Mouse (Mus musculus): Measurements from ENCODE around the gene Rcan1. TPM values are rescaled to one million over a fixed set of nuclear protein-coding genes. Genes with fewer than 3 reads are reported as not detected.
"Not testable (repeated sequence)": the region's sequence is repeated elsewhere in the genome, so short reads cannot be mapped to it uniquely, and the experiment has no call there.

Gene Rcan1
- polyA plus RNA-seq, 1 experiment from 2014 or later = 48.2 TPM

DNA sequence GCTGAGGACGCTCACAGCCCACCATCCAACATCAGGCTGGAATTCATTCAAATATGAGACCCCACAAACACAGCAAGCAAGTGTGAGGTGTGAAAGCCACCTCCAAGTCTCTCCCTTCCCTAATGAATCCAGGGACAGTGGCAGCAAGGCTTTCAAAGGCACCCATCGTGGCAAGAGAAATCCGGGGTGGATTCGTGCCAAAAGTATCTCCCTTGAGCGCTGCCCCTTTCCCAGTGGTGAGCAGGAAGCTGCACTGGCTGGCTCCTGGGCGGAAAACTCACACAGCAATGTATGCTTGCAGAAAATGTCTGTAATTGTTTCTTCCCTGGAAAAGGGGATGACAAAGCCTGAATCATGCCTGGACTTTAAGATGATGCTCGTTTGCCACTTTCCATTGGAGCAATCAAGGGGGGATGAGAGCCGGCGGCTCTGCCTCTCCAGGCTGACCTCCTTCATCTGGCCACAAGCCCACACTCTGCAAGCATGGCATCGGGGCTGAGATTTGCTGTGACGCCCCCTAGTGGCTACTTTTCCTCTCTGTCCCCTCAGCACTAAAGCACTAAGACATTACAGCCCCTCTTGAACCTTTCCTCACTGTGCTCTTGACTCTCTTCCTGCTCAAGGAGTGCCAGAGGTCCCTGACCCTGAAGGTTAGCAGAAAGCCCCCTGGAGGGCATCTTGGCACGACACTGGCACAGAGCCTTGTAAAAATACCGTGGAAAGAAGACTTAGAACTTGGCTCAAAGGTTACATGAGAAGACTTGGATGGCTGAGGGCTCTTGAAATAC, 49.3 kb downstream of the Rcan1 start:
- H3K27me3 ChIP-seq (ENCODE audit: control insufficient read depth, insufficient read depth, low read length) = no peaks in the 10 kb centered on the region
- ATAC-seq (ENCODE audit: insufficient read depth, low FRiP score, low TSS enrichment) (no peak), DNase-seq (ENCODE audit: low spot score) (no peak)
- H3K9me3 ChIP-seq (ENCODE audit: control insufficient read depth, low read length) = no peaks in the 10 kb centered on the region
- 74% methylated on average over 13 of the region's 13 CpGs for WGBS
- H3K9ac ChIP-seq (ENCODE audit: low read length) = no peak overlapping the region
- H3K4me1 ChIP-seq (ENCODE audit: control insufficient read depth, insufficient read depth, low read length) = peaks cover 4% of the 10 kb centered on the region; the same call in 1 of the 2 replicates
- no peak overlapping the region for H3K4me3 ChIP-seq (ENCODE audit: low read depth, low read length)
- H3K4me2 ChIP-seq (ENCODE audit: low read depth) = no peak overlapping the region
- no peaks in the 10 kb centered on the region; the same call in 1 of the 2 replicates for H3K36me3 ChIP-seq (ENCODE audit: control insufficient read depth, insufficient read depth, low read length)
- H3K27ac ChIP-seq (ENCODE audit: low read depth, low read length) = no peak overlapping the region

DNA sequence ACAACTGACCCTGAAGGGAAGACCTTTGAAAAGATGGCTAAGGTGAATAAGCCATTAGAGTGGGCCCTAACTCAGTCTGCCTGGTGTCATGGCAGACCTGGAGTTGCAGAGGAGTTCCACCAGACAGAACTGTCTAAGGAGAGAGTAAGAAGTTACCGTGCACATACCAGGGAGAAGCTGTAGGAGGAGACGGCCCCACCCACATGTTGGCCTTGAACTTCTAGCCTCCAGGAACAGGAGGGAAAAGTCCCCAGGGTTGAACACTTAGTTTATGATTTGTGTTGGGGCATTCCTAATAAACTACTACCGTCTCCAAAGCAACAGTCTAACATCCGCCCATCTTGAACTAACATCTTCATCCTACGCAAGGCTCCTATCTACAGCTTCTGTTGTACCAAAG, 50.0 kb downstream of the Rcan1 start:
- ATAC-seq (ENCODE audit: insufficient read depth, low FRiP score, low TSS enrichment) = no peak
- 93% methylated on average over 5 of the region's 5 CpGs for WGBS
- H3K9ac ChIP-seq (ENCODE audit: low read length) = no peak overlapping the region
- H3K4me2 ChIP-seq (ENCODE audit: low read depth) = no peak overlapping the region
- H3K27ac ChIP-seq (ENCODE audit: low read depth, low read length) = no peak overlapping the region
- no peaks in the 10 kb centered on the region for H3K27me3 ChIP-seq (ENCODE audit: control insufficient read depth, insufficient read depth, low read length)
- H3K9me3 ChIP-seq (ENCODE audit: control insufficient read depth, low read length) = no peaks in the 10 kb centered on the region
- no peak for DNase-seq (ENCODE audit: low spot score)
- no peaks in the 10 kb centered on the region for H3K4me1 ChIP-seq (ENCODE audit: control insufficient read depth, insufficient read depth, low read length)
- H3K36me3 ChIP-seq (ENCODE audit: control insufficient read depth, insufficient read depth, low read length) = no peaks in the 10 kb centered on the region; the same call in 1 of the 2 replicates
- H3K4me3 ChIP-seq (ENCODE audit: low read depth, low read length) = no peak overlapping the region

DNA sequence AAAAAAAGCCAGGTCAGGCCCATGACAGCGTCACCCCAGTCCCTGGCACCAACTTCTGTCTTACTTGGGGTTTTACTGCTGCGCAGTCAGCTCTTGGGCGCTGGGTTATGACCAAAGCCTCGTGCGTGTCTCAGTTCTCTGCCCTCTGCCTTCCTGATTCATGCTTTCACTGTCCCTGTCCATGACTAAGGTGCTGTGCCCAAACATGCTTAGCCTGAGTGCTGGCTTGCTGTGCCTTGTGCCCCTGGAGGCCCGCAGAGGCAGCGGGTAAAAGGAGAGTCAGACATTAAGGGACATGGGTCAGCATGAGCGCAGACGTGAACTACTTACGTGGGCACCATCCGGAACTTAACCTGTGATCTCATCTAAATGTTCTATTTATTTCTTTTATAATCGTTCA, 51.6 kb downstream of the Rcan1 start:
- 94% methylated on average over 12 of the region's 12 CpGs for WGBS
- Histone ChIP-seq H3K27me3 (ENCODE audit: control insufficient read depth, insufficient read depth, low read length) (no peaks in the 10 kb centered on the region), H3K27ac (ENCODE audit: low read depth, low read length) (no peak overlapping the region), H3K9me3 (ENCODE audit: control insufficient read depth, low read length) (no peaks in the 10 kb centered on the region), H3K4me3 (ENCODE audit: low read depth, low read length) (no peak overlapping the region), H3K4me2 (ENCODE audit: low read depth) (no peak overlapping the region), H3K4me1 (ENCODE audit: control insufficient read depth, insufficient read depth, low read length) (no peaks in the 10 kb centered on the region), H3K36me3 (ENCODE audit: control insufficient read depth, insufficient read depth, low read length) (no peaks in the 10 kb centered on the region; the same call in 1 of the 2 replicates), H3K9ac (ENCODE audit: low read length) (no peak overlapping the region)
- ATAC-seq (ENCODE audit: insufficient read depth, low FRiP score, low TSS enrichment) (no peak), DNase-seq (ENCODE audit: low spot score) (no peak)

DNA sequence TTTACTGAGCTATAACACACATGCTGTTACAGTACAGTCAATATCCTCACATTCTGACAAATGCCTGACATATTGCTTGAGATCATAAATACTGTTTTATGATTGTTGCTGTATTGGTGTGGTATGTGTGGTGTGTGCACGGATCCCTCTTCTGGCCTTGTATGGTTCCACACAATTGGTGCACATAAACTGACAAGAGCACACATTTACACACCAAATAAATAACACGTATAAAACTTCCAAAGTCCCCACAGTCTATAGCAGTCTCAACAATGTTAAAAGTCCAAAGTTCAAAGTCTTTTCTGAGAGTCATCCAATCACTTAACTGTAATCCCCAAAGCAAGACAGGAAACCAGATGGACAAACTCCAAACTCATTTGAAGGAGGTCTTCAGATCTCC, 53.4 kb downstream of the Rcan1 start:
- ATAC-seq (ENCODE audit: insufficient read depth, low FRiP score, low TSS enrichment) (no peak), DNase-seq (ENCODE audit: low spot score) (no peak)
- Histone ChIP-seq H3K27me3 (ENCODE audit: control insufficient read depth, insufficient read depth, low read length) (no peaks in the 10 kb centered on the region), H3K27ac (ENCODE audit: low read depth, low read length) (no peak overlapping the region), H3K9me3 (ENCODE audit: control insufficient read depth, low read length) (no peaks in the 10 kb centered on the region), H3K4me2 (ENCODE audit: low read depth) (no peak overlapping the region), H3K4me3 (ENCODE audit: low read depth, low read length) (no peak overlapping the region), H3K4me1 (ENCODE audit: control insufficient read depth, insufficient read depth, low read length) (peaks cover 7% of the 10 kb centered on the region), H3K9ac (ENCODE audit: low read length) (no peak overlapping the region), H3K36me3 (ENCODE audit: control insufficient read depth, insufficient read depth, low read length) (no peaks in the 10 kb centered on the region)
- WGBS = 91% methylated on average over 2 of the region's 2 CpGs

DNA sequence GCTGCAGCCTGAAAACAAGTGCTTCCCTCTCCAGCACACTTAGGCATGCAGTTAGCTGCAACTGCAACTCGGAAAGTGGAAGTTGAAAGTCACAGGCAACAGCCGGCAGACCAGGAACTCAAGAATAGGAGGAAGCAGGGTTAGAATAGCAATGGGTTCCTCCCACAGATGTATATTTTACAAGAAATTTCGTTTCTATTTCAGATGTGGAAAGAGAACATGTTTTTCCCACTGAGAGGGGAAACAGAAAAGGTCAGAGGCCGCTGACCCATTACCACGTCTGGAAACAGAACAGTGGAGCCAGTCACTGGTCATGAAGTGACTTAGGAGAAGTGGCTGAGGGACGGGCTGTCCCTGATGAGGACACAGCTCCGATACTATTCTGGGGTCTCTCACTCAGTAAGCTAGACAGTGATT, 55.0 kb downstream of the Rcan1 start:
- Histone ChIP-seq H3K4me3 (ENCODE audit: low read depth, low read length) (no peak overlapping the region), H3K4me1 (ENCODE audit: control insufficient read depth, insufficient read depth, low read length) (peaks cover 8% of the 10 kb centered on the region), H3K27me3 (ENCODE audit: control insufficient read depth, insufficient read depth, low read length) (no peaks in the 10 kb centered on the region), H3K9ac (ENCODE audit: low read length) (no peak overlapping the region), H3K9me3 (ENCODE audit: control insufficient read depth, low read length) (no peaks in the 10 kb centered on the region), H3K4me2 (ENCODE audit: low read depth) (no peak overlapping the region), H3K27ac (ENCODE audit: low read depth, low read length) (no peak overlapping the region), H3K36me3 (ENCODE audit: control insufficient read depth, insufficient read depth, low read length) (no peaks in the 10 kb centered on the region)
- 41% methylated on average over 7 of the region's 7 CpGs for WGBS
- DNase-seq (ENCODE audit: low spot score) (no peak), ATAC-seq (ENCODE audit: insufficient read depth, low FRiP score, low TSS enrichment) (no peak)

DNA sequence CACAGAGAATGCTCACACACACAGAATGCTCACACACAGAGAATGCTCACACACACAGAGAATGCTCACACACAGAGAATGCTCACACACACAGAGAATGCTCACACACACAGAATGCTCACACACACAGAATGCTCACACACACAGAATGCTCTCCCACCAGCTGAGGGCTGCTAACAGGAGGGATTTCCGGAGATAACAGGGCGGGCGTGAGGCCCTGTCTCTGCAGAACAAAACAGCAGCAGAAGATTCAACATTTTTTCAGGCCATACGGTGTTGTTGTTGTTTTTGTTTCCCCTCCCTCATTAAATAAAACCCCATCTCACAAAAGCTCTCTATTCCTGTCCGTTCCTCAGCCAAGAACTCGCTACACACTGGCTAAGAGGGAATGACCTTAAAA, 55.6 kb downstream of the Rcan1 start:
- not testable (repeated sequence) for ATAC-seq (ENCODE audit: insufficient read depth, low FRiP score, low TSS enrichment); H3K4me3 ChIP-seq (ENCODE audit: low read depth, low read length); DNase-seq (ENCODE audit: low spot score); H3K4me1 ChIP-seq (ENCODE audit: control insufficient read depth, insufficient read depth, low read length); H3K4me2 ChIP-seq (ENCODE audit: low read depth); H3K9me3 ChIP-seq (ENCODE audit: control insufficient read depth, low read length); H3K9ac ChIP-seq (ENCODE audit: low read length); H3K27me3 ChIP-seq (ENCODE audit: control insufficient read depth, insufficient read depth, low read length); H3K36me3 ChIP-seq (ENCODE audit: control insufficient read depth, insufficient read depth, low read length); H3K27ac ChIP-seq (ENCODE audit: low read depth, low read length)
- WGBS = 58% methylated on average over 6 of the region's 6 CpGs

DNA sequence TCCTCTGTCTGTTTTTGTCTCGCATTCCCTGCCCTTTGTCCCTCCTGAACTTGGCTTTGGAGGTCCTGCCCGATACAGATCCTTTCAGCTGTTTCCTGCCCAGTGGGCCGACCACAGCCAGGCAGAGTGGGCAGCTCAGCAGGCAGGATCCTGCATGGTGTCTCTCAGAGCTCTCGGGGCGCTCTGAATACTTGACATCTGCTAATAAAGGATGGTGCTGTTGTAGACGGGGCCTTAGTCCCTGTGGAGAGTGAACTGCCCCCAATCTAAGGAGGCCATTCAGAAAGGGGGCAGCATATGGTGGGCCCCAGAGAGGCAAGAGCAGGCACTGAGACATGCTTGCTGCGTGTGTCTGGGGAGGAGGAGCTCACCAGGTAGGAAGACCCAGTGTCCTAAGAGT, 57.8 kb downstream of the Rcan1 start:
- ATAC-seq (ENCODE audit: insufficient read depth, low FRiP score, low TSS enrichment) (no peak), DNase-seq (ENCODE audit: low spot score) (no peak)
- H3K4me1 ChIP-seq (ENCODE audit: control insufficient read depth, insufficient read depth, low read length) = peaks cover 8% of the 10 kb centered on the region
- H3K9ac ChIP-seq (ENCODE audit: low read length) = 0 out of 2 replicates have a peak overlapping the region, but pooled peaks have one; percentile 16
- no peaks in the 10 kb centered on the region for H3K36me3 ChIP-seq (ENCODE audit: control insufficient read depth, insufficient read depth, low read length)
- no peaks in the 10 kb centered on the region for H3K9me3 ChIP-seq (ENCODE audit: control insufficient read depth, low read length)
- H3K4me3 ChIP-seq (ENCODE audit: low read depth, low read length) = no peak overlapping the region
- H3K27me3 ChIP-seq (ENCODE audit: control insufficient read depth, insufficient read depth, low read length) = no peaks in the 10 kb centered on the region
- H3K4me2 ChIP-seq (ENCODE audit: low read depth) = no peak overlapping the region
- 12% methylated on average over 7 of the region's 7 CpGs for WGBS
- no peak overlapping the region for H3K27ac ChIP-seq (ENCODE audit: low read depth, low read length)

DNA sequence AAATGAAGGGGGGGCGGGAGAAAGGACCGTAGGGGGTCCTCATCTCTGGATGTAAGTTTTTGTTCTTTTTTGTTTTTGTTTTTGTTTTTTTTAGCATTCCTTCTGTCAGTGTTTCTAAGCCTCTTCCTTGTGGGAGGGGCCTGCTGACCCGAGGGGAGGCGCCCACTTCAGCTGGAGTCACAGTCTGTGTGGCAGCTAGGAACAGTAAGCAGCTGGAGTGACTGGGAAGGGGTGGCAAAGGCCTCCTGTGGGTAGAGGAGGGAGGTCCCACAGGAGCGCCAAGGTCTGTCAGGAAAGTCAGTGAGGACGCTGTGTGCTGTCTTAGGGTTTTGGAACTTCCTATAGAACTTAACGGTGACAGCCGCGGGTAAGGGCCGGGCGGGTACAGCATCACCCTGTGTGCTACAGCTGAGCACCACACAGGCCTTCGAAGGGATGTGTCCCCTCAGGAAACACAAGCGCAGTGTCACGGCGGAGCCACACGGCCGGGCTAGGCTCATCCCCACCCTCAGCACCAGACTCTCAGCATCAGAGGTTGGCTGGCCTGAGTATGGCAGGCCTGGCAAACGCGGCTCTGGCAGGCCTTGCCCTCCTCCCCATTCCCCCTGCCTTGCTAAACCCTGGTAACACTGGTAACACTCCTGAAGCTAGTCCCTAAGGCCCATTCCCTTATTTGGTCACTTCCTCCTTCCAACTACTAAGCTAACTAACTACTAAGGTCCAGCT, 58.5 kb downstream of the Rcan1 start:
- Histone ChIP-seq H3K9ac (ENCODE audit: low read length) (no peak overlapping the region; the same call in 1 of the 2 replicates), H3K4me2 (ENCODE audit: low read depth) (no peak overlapping the region), H3K27me3 (ENCODE audit: control insufficient read depth, insufficient read depth, low read length) (no peaks in the 10 kb centered on the region), H3K4me3 (ENCODE audit: low read depth, low read length) (no peak overlapping the region), H3K36me3 (ENCODE audit: control insufficient read depth, insufficient read depth, low read length) (no peaks in the 10 kb centered on the region), H3K27ac (ENCODE audit: low read depth, low read length) (no peak overlapping the region), H3K9me3 (ENCODE audit: control insufficient read depth, low read length) (no peaks in the 10 kb centered on the region), H3K4me1 (ENCODE audit: control insufficient read depth, insufficient read depth, low read length) (peaks cover 8% of the 10 kb centered on the region)
- 83% methylated on average over 19 of the region's 19 CpGs for WGBS
- no peak for ATAC-seq (ENCODE audit: insufficient read depth, low FRiP score, low TSS enrichment)
- no peak for DNase-seq (ENCODE audit: low spot score)

DNA sequence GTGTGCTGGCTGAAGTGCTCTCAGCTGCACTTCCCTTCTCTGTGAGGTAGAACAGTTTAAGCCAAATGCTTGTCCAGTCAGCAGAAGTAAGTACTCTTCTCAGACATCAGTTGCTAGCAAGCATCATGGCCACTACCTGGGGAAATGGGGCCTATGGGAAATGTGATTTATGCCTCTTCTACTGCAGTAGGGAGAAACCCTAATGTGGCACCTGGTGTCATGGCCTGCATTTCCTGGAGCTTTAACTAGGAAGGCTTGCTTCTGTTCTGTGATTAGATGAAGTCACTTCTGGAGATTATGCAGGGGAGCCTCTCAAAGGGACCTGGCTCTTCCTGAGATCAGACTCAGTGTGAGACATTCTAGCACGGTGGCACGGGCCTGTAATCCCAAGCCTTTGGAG, 60.3 kb downstream of the Rcan1 start:
- H3K36me3 ChIP-seq (ENCODE audit: control insufficient read depth, insufficient read depth, low read length) = no peaks in the 10 kb centered on the region
- no peaks in the 10 kb centered on the region for H3K9me3 ChIP-seq (ENCODE audit: control insufficient read depth, low read length)
- peaks cover 8% of the 10 kb centered on the region for H3K4me1 ChIP-seq (ENCODE audit: control insufficient read depth, insufficient read depth, low read length)
- DNase-seq (ENCODE audit: low spot score) = no peak
- H3K4me2 ChIP-seq (ENCODE audit: low read depth) = no peak overlapping the region
- no peaks in the 10 kb centered on the region for H3K27me3 ChIP-seq (ENCODE audit: control insufficient read depth, insufficient read depth, low read length)
- 86% methylated on average over 2 of the region's 2 CpGs for WGBS
- ATAC-seq (ENCODE audit: insufficient read depth, low FRiP score, low TSS enrichment) = no peak
- no peak overlapping the region for H3K4me3 ChIP-seq (ENCODE audit: low read depth, low read length)
- no peak overlapping the region for H3K9ac ChIP-seq (ENCODE audit: low read length)
- H3K27ac ChIP-seq (ENCODE audit: low read depth, low read length) = no peak overlapping the region
